Mouse (Mus musculus) 3T3-L1 (cell line): ENCODE measurements around the gene Vmac.

Experiments
- DNase-seq: peaks from one replicate; pipeline ENCODE4 v3.0.0-alpha.2; 2015; ENCODE audit warnings: low read depth, low spot score

Vmac gene

GRCm38 (mm10) chr17:56717363-56718058 lies at the start of gene Vmac, which contains the start of gene Ndufa11:
TSS of gene Vmac (minus strand) at chr17:56718022.
TSS of gene Ndufa11 (plus strand) at chr17:56717767.
- peak; percentile 98 for DNase-seq

- no peak for DNase-seq
Measured at GRCm38 (mm10) chr17:56766631-56767405, 49.0 kb upstream of the Vmac start.

GRCm38 (mm10) chr17:56765431-56765830 lies 47.6 kb upstream of the Vmac start:
- DNase-seq: no peak

- peak; percentile 95 for DNase-seq
Measured at GRCm38 (mm10) chr17:56764474-56765354, 46.9 kb upstream of the Vmac start, which contains the start of gene Dus3l. TSS of gene Dus3l (plus strand) at chr17:56764757.

- DNase-seq: no peak
Measured at GRCm38 (mm10) chr17:56763741-56764250, 46.0 kb upstream of the Vmac start.

- peak; percentile 70 for DNase-seq
Measured at GRCm38 (mm10) chr17:56762769-56763731, 45.2 kb upstream of the Vmac start.

GRCm38 (mm10) chr17:56761991-56762410 lies 44.2 kb upstream of the Vmac start:
- peak; percentile 73 for DNase-seq

DNA sequence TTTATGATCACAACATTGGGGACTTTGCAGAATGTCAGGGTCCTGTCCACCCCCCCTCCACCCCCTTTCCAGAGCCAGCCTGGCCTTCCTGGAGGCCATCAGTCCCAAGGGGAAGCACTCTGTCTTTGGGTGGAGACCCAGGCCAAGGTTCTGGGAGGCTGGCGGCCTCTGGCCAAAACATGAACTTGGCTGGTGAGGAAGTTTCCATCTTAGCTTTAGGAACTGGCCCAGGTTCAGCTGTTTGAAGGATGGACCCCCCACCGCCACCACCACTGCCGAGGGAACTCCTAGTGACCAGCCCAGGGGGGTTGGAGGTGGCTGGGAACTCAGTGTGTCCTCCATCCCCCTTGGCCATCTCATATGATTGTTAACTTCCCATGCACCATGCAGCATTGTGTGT lies 43.3 kb upstream of the Vmac start:
- DNase-seq: no peak

DNA sequence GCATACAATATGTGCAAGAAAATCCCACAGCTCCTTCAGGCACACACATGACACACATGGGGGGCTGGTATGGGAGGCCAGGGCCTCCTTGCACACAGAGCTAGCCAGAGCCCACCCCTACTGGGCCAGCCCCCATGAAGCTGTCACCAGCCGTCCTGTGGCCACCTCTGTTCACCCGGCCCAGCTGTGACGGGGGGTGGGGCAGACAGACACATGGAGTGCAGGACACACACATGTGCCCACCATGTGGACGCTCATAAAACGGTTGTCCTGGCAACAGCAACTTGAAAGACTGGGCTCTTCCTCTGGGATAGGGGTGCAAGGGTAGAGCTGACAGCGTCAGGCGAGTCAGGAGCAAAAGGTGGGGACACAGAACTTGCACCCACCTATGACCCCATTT lies 41.4 kb upstream of the Vmac start:
- DNase-seq: no peak

DNA sequence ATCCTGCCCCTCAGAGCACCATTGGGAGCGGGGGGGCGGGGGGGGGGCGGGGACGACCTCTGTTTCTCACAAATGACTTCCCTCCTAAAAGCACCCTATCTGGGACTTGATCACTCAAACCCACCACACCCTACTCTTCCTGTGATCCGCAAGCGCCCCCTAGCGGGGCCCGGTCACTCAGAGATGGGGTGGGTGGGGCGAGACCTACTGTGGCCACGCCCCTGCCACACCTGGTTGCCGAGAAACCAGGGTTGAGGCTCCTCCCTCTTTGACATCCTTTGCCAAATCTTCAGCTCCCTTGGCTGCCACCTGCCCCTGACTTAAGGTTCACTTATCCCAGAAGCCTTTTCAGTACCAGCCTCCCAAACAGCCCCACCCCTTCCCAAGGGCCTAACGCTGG lies 40.3 kb upstream of the Vmac start:
- peak; percentile 47 for DNase-seq

DNA sequence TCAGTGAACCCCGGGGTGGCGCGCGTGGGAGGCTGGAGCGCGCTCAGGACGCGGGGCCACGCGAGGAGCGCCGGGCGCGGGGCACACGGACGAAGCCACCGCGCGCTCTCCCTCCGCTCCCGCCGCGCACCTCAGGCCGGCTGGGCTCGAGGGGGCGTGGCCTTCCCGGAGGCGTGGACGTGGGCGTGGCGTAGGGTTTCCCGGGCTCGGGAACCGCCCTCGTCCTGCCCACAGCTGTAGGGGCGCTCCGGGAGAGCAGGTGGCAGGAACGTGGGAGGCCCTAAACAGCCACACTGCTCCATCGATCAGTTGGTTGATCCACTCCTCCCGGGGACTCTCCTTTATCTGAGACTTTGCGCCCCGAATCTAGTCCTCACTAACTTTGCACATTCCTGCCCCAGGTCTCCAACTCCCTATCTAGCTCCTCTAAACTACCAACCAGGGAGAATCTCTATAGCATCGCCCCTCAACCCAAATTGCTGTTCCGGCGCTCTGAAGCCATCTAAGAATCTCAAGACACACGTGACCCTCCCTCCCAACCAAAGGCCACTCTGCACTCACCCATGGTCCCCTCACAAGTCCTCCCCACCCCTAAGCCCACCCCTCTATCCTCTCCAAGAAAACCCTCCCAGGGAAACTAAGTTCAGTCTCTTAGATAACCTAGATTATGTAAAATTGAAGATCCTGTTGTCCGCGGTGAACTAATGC lies 39.7 kb upstream of the Vmac start, which contains the start of gene Nrtn:
TSS of gene Nrtn (minus strand) at position 115 of the 708 bp plus-strand sequence.
- no peak for DNase-seq

- no peak for DNase-seq
Measured at GRCm38 (mm10) chr17:56756703-56757399, 39.0 kb upstream of the Vmac start.

DNA sequence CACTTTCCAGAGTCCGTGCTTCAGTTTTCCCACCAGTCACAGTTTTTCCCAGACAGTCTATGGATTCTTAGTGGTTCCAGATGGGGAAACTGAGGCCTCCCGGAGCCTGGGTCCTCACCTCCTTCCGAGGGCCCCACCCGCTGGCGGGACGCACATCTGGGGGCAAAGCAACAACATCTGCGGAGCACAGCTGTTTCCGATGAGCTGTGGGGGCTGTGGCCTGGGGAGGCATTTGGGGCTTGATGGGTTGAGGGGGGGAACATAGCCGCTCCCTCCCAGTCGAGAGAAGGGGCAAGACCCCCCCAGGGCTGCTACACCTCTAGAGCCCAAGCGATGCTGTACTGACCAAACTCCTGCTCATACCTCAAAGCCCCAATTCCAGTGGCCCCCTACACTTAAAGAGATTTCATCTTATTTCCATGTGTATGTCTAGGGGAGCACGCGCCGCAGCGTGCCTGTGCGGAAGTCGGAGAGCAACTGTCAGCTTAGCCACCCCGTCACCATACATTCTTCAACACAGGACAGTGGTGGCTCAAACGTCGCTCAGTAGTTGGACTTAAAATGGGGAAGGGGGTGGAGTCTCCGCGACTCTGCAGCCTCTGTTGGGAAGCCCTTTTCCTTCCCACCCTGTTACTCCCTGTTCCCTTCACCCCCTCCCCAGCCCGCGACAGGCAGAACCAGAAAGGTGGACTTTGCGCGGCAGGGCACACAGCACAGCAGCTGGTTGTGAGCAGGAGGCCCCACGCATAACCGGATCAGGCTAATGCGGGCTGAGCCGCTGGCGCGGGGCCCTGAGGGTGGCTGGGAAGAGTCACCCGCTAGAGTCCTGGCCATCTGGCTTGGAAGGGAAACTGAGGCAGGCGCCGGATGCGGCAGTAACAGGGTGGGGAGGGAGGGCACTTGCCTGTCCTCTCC lies 36.7 kb upstream of the Vmac start:
- no peak for DNase-seq

GRCm38 (mm10) chr17:56753452-56753851 lies 35.6 kb upstream of the Vmac start:
- DNase-seq: no peak

DNA sequence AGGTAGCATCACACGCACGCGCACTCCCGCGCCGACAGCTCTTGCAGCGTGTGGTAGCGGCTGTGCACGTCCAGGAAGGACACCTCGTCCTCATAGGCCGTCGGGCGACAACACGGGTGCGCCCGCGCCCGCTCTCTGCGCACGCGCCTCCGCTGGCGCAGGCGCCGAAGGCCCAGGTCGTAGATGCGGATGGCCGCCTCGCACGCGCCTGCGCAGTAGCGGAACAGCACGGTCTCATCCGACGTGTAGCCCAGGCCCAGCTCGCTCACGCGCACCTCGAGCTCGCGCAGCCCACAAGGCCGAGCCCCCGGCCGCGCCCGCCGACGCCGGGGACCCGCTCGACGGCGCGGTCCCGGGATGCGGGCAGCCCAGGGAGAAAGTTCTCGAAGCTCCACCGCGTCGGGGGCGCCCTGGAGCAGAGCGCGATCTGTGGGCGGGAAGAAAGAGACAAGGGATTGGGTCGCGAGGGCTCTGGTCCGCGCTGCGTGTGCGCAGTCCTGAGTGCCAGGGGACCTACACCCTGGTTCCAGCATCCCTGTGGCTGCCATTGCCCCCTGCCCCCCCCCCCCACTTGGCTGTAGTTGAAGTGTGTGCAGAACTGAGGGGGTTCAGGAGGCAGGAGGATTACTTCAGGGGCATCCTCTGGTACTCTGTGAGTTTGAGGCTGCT lies 33.7 kb upstream of the Vmac start:
- no peak for DNase-seq

GRCm38 (mm10) chr17:56744173-56744572 lies 26.4 kb upstream of the Vmac start:
- DNase-seq: no peak

GRCm38 (mm10) chr17:56740788-56741160 lies 23.0 kb upstream of the Vmac start:
- no peak for DNase-seq
